Mouse (Mus musculus) G1E-ER4 (cell line): ENCODE results near the gene Foxf1. TPM values are rescaled to one million over a fixed set of nuclear protein-coding genes. Genes with fewer than 3 reads are reported as not detected.

ENCODE experiments used
- GATA1 ChIP-seq: IDR thresholded peaks from one replicate; pipeline ENCODE4 v1.8.0; 2012; ENCODE audit warnings: low read length, inconsistent platforms
- polyA plus RNA-seq: library from polyadenylated mRNA; stranded (reverse); fragments of >175 nt; gene quantifications from 2 replicates; pipeline ENCODE4 v1.2.3, GENCODE M21; 2012

Gene Foxf1
- polyA plus RNA-seq, 1 experiment = not detected

- no peak for TF ChIP-seq GATA1
Observed at GRCm38 (mm10) chr8:121078721-121079120, 5.5 kb upstream of the Foxf1 start.

- no peak for TF ChIP-seq GATA1
Observed at GRCm38 (mm10) chr8:121079201-121079600, 5.0 kb upstream of the Foxf1 start.

DNA sequence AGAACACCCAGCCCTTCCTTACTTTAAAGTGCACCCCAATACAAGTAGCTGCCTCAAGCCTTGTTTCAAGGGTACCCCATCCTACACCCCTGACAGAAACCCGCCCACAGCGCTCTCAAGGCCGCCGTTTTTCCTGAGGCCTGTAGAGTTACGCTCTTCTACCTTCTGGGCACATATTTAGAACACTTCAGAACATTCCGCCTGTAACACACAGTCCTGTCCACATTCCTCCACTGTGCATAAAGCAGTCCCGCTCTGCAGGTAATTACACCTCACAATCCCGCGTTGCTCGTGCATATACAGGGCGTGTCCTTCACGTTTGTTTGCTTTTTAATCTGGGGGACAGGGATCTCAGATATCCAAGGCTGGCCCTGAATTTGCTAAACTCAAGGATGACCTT is 4.2 kb upstream of the Foxf1 start:
- TF ChIP-seq GATA1 = no peak

DNA sequence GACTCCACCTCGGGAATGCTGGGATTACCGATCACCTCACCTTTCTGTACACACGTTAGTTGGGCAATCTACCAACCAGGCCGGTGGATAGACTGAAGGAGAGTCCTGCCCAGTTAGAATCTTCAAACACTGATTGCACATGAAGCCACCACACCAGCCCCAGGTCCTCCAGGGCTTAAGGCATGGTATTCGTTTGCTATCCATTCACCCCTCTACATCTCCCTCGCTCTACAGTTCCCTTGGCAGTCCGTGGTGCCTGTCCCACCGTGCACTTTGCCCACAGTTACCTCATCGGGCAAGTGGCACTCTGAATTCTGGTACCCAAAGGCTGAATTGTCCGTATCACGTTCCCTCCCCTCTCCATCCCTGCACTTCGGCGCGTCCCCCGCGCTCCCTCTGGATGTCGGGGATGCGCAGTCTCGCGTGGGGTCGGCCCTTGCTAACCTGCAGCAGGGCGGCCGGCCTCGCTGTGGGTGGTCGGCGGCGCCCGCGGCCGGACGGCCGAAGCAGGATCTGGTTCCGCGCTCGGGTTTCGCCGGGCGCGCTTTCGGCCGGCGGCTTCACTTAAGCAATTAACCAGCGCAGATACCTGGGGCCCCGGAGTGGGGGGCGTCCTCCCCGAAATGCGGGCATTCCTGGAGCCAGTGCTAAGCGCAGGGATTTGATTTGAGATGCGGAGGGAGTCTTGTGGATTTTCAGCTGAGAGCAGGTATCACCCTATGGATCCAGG is 3.7 kb upstream of the Foxf1 start:
- TF ChIP-seq GATA1 = no peak

DNA sequence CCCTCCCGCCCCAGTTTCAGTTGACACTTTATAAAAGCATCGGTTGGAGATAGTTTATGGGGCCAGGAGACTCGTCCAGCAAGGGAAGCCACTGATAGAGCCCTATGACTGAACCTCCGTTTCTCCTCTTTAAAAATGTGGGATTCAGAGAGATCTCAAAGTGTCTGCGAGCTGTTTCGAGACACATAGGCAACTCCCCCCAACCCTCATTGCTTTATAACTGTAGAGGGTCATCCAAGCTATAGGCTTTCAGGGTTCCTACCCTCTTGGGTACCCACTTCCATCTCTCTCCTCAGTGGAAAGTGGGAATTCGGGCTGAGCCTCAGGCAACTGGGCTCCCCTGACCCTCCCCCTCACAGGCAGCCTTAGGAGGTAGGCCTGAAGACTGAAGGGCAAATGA is 2.8 kb upstream of the Foxf1 start:
- no peak for TF ChIP-seq GATA1

GRCm38 (mm10) chr8:121082218-121083092 is 1.7 kb upstream of the Foxf1 start:
- TF ChIP-seq GATA1 = no peak

DNA sequence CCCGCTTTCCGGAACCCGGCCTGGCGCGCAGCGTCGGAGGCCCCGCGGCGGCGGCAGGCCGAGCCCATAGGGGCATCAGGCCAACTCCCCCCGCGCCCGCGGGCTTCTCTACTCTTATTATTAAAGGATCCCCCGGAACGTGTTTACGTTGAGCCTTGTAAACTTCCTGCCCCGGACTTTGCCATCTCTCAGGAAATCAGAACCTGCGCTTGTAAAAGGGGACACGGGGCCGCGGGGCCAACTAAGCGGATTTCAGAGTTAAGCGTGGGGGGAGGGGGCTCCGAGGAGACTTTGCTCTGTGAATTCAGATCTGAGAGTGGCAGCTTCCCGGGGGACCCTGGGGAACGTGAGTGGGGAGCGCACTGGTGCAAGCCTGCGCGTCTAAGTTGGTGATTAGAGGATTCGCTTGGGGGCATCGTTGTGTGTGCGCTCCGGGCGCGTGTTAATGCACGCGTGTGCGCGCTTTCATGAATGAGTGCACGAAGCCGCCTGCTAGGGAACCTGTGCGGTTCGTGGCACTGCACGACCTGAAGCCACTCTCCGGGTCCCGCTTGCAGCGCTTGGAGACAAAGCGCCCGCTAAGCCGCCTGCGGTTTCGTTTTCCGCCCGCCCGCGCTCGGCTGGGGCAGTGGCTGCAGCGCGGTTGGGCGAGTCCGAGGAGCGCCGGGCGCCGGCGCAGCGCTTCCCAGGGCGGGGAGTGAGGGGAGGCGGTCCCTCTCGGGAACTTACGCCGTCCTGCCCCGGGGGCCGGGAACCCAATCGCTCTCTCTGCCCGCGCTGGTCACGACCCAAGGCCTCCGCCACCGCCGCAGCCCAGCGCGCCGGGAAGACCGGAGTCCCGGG is 872 bp upstream of the Foxf1 start:
- no peak for TF ChIP-seq GATA1

DNA sequence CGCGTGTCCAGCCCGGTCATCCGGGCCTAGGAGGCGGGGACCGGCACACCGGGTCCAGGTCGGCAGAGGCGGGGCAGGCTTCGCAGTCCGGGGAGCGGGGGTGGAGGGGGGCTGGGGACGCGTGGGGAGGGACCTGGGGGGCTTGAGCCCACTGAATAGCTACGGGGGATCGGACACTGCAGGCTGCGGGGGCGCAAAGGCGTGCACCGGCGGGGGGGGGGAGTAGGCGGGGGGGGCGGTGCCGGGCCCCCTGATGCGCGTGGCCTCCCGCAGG is 313 bp upstream of the Foxf1 start:
- no peak for TF ChIP-seq GATA1

GRCm38 (mm10) chr8:121085011-121085410 is 825 bp downstream of the Foxf1 start:
- TF ChIP-seq GATA1 = no peak

DNA sequence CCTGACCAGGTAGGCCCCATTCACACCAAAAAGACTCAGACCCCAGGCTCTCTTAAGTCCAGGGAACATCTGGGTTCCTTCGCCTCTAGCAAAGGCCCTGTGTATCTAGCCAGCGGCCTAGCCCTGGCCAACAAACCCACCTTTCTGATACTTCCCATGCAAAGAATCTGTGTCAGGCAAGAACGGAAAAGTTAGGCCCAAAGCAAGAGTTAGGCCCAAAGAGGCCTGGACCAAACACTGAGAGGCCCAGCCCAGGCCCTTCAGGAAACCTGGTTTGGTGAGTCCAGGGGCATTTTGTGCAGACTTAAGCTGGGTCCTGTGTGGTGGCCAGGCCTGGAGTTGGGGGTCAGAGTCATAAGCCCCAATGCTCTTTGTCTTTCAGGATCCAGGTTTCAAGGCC is 1.4 kb downstream of the Foxf1 start:
- no peak for TF ChIP-seq GATA1

GRCm38 (mm10) chr8:121086004-121086900 is 2.1 kb downstream of the Foxf1 start:
- no peak for TF ChIP-seq GATA1

DNA sequence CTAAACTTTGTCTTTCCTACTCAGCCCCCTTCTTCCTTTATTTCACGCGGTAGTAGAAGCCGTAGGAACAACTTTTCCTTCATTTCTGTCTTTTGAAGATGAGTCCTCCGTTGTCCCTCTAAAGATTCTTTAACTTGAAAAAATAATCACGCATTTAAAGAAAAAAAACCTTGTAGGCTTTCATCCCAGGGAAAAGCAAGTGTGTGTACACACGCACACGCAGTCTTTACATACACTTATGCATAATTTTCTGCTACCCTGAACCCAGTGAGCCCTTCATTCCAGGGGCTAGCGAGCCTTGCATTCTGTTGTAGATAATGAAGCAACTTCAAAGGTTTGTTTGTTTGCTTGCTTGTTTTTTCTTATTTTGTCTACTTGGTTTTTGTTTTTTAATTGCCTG is 4.1 kb downstream of the Foxf1 start:
- no peak for TF ChIP-seq GATA1

- TF ChIP-seq GATA1 = no peak
Observed at GRCm38 (mm10) chr8:121088871-121089630, 4.9 kb downstream of the Foxf1 start.

DNA sequence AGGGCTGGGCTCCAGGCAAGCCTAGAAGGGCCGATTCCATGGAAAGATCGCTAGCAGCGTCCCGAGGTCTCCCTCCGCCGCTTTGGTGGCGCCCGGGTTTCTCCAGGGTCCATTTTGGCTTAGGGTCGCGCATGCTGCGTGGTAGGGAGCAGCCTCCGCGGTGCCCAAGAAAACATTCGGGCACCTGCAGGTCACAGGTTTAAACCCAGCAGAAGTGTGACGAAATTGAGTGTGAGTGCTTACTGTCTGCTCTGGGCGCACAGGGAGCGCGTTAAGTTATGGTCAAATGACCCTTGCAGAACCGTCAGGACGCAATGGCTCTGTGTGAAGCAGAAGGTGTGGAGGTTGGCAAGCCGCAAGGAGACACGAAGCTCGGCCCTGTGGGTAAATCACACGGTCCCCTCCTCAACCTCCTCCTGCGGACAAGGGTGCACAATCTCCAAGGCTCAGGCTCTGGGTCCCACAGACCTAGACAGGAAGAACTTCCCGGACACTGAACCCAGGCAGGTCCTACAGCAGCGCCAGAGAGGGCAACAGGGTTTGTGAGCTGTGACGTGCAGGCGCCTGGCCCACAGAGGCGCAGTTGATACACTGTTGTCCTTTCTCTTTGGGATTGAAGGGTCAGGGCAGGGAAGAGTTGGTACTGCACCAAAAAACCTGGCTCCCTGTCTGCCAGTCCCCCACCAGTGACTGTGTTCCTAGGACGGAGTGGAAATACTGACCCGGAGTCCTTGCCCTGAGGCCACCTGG is 5.6 kb downstream of the Foxf1 start:
- no peak for TF ChIP-seq GATA1
